Mouse (Mus musculus): ENCODE results near the gene Cnnm4. TPM values are rescaled to one million over a fixed set of nuclear protein-coding genes. Genes with fewer than 3 reads are reported as not detected.

Gene Cnnm4
- polyA plus RNA-seq, 1 experiment from 2014 or later = 9.2 TPM

DNA sequence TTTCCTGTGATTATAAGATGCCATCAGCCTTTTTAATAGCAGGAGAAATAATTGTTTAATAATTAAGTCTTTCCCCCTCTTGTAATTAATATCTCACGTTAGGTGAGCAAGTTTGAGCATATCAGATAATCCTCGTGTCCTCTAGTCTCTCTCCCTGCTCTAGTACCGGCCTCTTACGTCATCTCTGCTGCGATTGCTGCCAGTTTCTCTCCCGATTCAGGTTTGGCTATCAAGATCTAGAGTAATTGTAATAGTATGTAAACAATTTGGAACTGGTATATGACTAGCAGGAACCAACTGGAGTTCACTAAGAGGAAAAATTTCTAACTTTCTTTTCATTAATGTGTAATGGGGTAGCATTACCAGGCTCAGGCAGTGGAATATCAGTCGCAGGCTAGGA, 13.7 kb downstream of the Cnnm4 start:
- no peak overlapping the region for H3K4me3 ChIP-seq (replicated peaks; ENCODE audit: low read length)
- no peaks in the 10 kb centered on the region for H3K27me3 ChIP-seq (ENCODE audit: control insufficient read depth, insufficient read depth, low read length)
- 77% methylated on average over 7 of the region's 7 CpGs for WGBS
- no peak for ATAC-seq (ENCODE audit: low FRiP score)
- H3K27ac ChIP-seq = no peak overlapping the region
- DNase-seq (ENCODE audit: low spot score) = no peak
- H3K36me3 ChIP-seq (replicated peaks; ENCODE audit: control insufficient read depth, insufficient read depth) = no peaks in the 10 kb centered on the region
- no peaks in the 10 kb centered on the region for H3K9me3 ChIP-seq (ENCODE audit: control insufficient read depth, low read length)
- no peak overlapping the region for H3K9ac ChIP-seq
- no peak overlapping the region for H3K4me2 ChIP-seq (replicated peaks)
- no peaks in the 10 kb centered on the region for H3K4me1 ChIP-seq (replicated peaks; ENCODE audit: control insufficient read depth, insufficient read depth, low read length)

DNA sequence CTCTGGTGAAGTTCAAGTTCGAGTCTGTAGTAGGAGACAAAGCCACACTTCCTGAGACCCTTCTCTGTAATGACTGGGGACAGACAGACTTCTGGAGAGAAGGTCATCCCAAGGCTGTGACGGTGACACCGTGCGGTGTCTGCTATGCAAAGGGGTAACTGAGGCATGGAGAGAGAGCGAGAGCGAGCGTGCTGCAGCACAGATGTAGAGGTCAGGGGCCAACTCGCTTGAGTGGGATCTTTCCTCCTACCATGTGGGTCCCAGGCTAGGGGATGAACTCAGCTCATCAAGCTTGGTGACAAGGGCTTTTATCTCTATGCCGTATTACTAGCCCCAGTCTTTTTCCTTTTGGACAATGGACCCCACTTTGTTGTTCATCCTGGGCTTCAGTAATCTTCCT, 15.7 kb downstream of the Cnnm4 start:
- no peak overlapping the region for H3K4me3 ChIP-seq (replicated peaks; ENCODE audit: low read length)
- DNase-seq (ENCODE audit: low spot score) (no peak), ATAC-seq (ENCODE audit: low FRiP score) (no peak)
- H3K27ac ChIP-seq = no peak overlapping the region
- no peak overlapping the region for H3K9ac ChIP-seq
- H3K4me2 ChIP-seq (replicated peaks) = no peak overlapping the region
- no peaks in the 10 kb centered on the region for H3K4me1 ChIP-seq (replicated peaks; ENCODE audit: control insufficient read depth, insufficient read depth, low read length)
- H3K9me3 ChIP-seq (ENCODE audit: control insufficient read depth, low read length) = no peaks in the 10 kb centered on the region
- H3K36me3 ChIP-seq (replicated peaks; ENCODE audit: control insufficient read depth, insufficient read depth) = no peaks in the 10 kb centered on the region
- H3K27me3 ChIP-seq (ENCODE audit: control insufficient read depth, insufficient read depth, low read length) = no peaks in the 10 kb centered on the region
- 46% methylated on average over 9 of the region's 9 CpGs for WGBS

DNA sequence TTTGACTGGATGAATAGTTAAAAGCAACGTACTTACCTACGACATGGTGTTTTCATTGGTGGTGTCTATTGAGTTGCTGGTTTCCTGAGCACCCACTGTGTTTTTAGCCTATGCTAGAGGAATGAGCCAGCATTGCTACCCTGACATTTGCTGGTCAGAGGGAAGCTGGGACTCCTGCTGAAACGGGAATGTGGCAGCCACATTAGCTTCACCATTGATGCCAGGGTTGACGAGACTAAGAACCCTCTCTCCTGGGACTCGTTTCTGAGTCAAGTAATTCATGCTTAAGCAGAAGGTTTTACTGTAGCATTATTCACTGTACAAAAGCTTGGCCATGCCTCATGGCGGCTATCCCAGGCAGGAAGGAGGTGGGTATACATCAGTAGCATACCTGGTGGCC, 18.2 kb downstream of the Cnnm4 start:
- Histone ChIP-seq H3K9me3 (ENCODE audit: control insufficient read depth, low read length) (no peaks in the 10 kb centered on the region), H3K4me3 (replicated peaks; ENCODE audit: low read length) (no peak overlapping the region), H3K27me3 (ENCODE audit: control insufficient read depth, insufficient read depth, low read length) (no peaks in the 10 kb centered on the region), H3K9ac (no peak overlapping the region), H3K36me3 (replicated peaks; ENCODE audit: control insufficient read depth, insufficient read depth) (no peaks in the 10 kb centered on the region), H3K27ac (no peak overlapping the region), H3K4me1 (replicated peaks; ENCODE audit: control insufficient read depth, insufficient read depth, low read length) (no peaks in the 10 kb centered on the region), H3K4me2 (replicated peaks) (no peak overlapping the region)
- ATAC-seq (ENCODE audit: low FRiP score) (no peak), DNase-seq (ENCODE audit: low spot score) (no peak)
- 60% methylated on average over 6 of the region's 6 CpGs for WGBS

DNA sequence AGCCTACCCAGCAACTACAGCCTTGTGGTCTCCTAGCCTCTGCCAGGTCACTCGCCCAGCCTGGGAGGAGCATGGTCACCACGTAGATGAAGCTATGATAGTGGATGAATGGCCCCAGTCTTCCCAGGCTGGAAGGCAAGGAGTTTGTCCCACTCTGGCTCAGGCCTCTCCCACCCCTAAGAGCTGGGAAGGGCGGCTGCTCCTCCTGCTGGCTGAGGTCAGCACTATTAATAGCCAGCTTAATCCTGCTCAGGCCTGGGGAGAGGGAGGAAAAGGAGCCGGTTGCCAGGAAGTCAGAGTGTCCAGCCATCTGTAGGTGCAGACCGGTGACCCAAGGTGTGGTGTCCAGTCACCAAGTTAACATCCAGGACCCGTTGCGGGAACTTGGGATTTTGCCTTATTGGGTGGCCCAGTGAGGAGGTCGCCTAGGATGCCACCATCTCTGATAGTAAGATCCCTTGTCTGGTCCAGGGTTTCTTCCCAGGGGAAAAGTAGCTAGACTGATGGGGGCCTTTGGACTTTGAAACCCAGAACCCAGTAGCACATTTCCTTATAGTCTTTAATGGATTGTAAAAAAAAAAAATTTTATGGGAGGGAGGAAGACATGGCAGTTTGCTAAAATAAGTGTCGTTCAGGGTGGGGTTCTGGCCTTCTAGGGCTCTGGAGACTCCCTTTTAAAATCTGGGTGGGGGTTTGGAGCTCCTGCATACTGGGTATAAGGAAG, 21.2 kb downstream of the Cnnm4 start:
- no peaks in the 10 kb centered on the region for H3K9me3 ChIP-seq (ENCODE audit: control insufficient read depth, low read length)
- no peaks in the 10 kb centered on the region for H3K36me3 ChIP-seq (replicated peaks; ENCODE audit: control insufficient read depth, insufficient read depth)
- H3K27ac ChIP-seq = no peak overlapping the region
- H3K9ac ChIP-seq = no peak overlapping the region
- H3K4me3 ChIP-seq (replicated peaks; ENCODE audit: low read length) = no peak overlapping the region
- H3K4me2 ChIP-seq (replicated peaks) = no peak overlapping the region
- 54% methylated on average over 9 of the region's 9 CpGs for WGBS
- no peak for DNase-seq (ENCODE audit: low spot score)
- H3K27me3 ChIP-seq (ENCODE audit: control insufficient read depth, insufficient read depth, low read length) = no peaks in the 10 kb centered on the region
- peak; percentile 73; the same call in 1 of the 2 replicates for ATAC-seq (ENCODE audit: low FRiP score)
- H3K4me1 ChIP-seq (replicated peaks; ENCODE audit: control insufficient read depth, insufficient read depth, low read length) = no peaks in the 10 kb centered on the region

DNA sequence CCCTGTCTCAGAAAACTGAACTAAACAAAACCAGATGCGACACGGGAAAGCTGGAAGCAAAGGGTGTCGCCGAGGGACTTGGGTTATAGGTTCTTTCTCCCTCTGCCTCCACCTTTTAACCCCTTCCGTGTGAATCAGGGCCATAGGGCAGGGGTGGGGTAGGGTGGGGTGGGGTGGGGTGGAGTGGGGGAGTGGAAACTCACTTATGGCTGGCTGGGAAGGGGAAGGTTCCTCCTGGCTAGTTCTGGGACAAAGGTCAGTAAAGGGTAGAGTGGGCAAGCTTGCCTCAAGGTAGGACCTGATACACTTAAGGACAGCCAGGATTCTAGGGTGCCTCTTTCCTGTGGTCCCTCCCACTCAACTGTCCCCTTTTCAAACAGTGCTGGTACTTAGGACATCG, 21.9 kb downstream of the Cnnm4 start:
- H3K27me3 ChIP-seq (ENCODE audit: control insufficient read depth, insufficient read depth, low read length) = no peaks in the 10 kb centered on the region
- ATAC-seq (ENCODE audit: low FRiP score) (no peak), DNase-seq (ENCODE audit: low spot score) (no peak)
- no peak overlapping the region for H3K4me3 ChIP-seq (replicated peaks; ENCODE audit: low read length)
- no peaks in the 10 kb centered on the region for H3K9me3 ChIP-seq (ENCODE audit: control insufficient read depth, low read length)
- 84% methylated on average over 6 of the region's 6 CpGs for WGBS
- no peak overlapping the region for H3K4me2 ChIP-seq (replicated peaks)
- 0 out of 2 replicates have a peak, but pooled peaks cover 2% of the 10 kb centered on the region for H3K36me3 ChIP-seq (replicated peaks; ENCODE audit: control insufficient read depth, insufficient read depth)
- no peak overlapping the region for H3K9ac ChIP-seq
- no peak overlapping the region for H3K27ac ChIP-seq
- H3K4me1 ChIP-seq (replicated peaks; ENCODE audit: control insufficient read depth, insufficient read depth, low read length) = no peaks in the 10 kb centered on the region

DNA sequence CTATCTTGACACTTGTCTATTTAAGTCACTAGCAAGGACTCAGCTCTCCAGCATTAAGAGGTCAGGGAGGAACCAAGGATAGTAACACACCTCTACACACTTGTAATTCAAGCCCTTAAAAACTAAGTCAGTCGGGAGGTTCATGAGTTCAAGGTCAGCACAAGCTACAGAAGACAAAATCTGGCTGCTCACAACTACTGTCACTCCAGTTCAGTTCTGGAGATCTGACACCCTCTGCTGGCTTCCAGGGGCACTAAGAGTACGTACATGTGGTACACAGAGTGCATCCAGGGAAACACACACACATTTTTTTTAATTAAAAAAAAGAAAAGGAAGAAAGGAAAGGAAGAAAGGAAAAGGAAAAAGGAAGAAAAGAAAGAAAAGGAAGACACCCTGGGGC, 25.3 kb downstream of the Cnnm4 start:
- H3K27me3 ChIP-seq (ENCODE audit: control insufficient read depth, insufficient read depth, low read length) = no peaks in the 10 kb centered on the region
- no peak for ATAC-seq (ENCODE audit: low FRiP score)
- 69% methylated on average over 2 of the region's 2 CpGs for WGBS

DNA sequence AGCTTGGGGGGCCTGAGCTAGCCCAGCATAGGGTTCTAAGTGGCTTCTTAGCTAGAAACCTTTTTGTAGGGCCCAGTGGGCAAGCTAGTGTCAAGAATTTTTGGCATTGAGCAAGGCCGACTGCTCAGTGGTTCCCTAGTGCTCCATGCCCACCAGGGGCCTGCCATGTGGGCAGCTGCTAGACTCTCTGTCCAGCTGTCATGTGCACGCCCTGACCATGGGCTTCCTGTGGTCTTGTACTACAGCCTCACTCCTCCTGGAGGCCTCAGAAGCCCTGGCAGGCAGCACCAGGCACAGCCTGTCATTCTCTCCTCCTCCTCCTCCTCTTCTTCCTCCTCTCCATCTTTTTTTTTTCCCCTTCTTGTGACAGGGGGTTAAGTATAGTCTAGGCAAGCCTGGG, 25.9 kb downstream of the Cnnm4 start:
- Histone ChIP-seq H3K9ac (no peak overlapping the region), H3K27me3 (ENCODE audit: control insufficient read depth, insufficient read depth, low read length) (no peaks in the 10 kb centered on the region), H3K36me3 (replicated peaks; ENCODE audit: control insufficient read depth, insufficient read depth) (peaks cover 16% of the 10 kb centered on the region; the same call in 1 of the 2 replicates), H3K4me2 (replicated peaks) (no peak overlapping the region), H3K4me1 (replicated peaks; ENCODE audit: control insufficient read depth, insufficient read depth, low read length) (no peaks in the 10 kb centered on the region), H3K9me3 (ENCODE audit: control insufficient read depth, low read length) (no peaks in the 10 kb centered on the region), H3K27ac (no peak overlapping the region), H3K4me3 (replicated peaks; ENCODE audit: low read length) (no peak overlapping the region)
- no peak for DNase-seq (ENCODE audit: low spot score)
- 63% methylated on average over 2 of the region's 2 CpGs for WGBS
- no peak for ATAC-seq (ENCODE audit: low FRiP score)

More for the DNA sequence above, 25.3 kb downstream of the Cnnm4 start:
- no peak overlapping the region for H3K4me3 ChIP-seq (replicated peaks; ENCODE audit: low read length)
- no peaks in the 10 kb centered on the region for H3K9me3 ChIP-seq (ENCODE audit: control insufficient read depth, low read length)
- no peak overlapping the region for H3K9ac ChIP-seq
- no peak for DNase-seq (ENCODE audit: low spot score)
- H3K4me1 ChIP-seq (replicated peaks; ENCODE audit: control insufficient read depth, insufficient read depth, low read length) = no peaks in the 10 kb centered on the region
- peaks cover 16% of the 10 kb centered on the region; the same call in 1 of the 2 replicates for H3K36me3 ChIP-seq (replicated peaks; ENCODE audit: control insufficient read depth, insufficient read depth)
- H3K27ac ChIP-seq = no peak overlapping the region
- H3K4me2 ChIP-seq (replicated peaks) = no peak overlapping the region

DNA sequence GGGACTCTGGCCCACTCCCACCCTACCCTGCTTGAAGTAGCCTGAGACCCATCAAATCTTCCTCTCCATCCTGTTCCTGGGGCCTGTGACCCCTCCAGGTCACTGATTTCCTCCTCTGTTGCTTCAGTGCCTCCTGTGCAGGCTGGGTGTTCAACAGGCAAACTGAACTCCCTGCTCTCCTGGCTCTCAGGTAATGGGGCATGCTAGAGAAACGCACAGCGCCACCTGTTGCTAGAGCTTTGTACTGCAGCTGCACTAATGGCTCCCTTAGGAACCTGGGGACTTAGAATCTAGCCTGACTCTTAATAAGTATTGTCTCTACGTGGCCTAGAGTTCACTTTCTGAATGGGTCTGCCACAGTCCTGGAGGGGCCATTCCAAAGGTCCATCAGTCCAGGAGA, 29.8 kb downstream of the Cnnm4 start:
- no peaks in the 10 kb centered on the region for H3K27me3 ChIP-seq (ENCODE audit: control insufficient read depth, insufficient read depth, low read length)
- H3K9me3 ChIP-seq (ENCODE audit: control insufficient read depth, low read length) = no peaks in the 10 kb centered on the region
- no peak overlapping the region for H3K4me3 ChIP-seq (replicated peaks; ENCODE audit: low read length)
- peaks cover 17% of the 10 kb centered on the region for H3K36me3 ChIP-seq (replicated peaks; ENCODE audit: control insufficient read depth, insufficient read depth)
- no peak overlapping the region for H3K9ac ChIP-seq
- ATAC-seq (ENCODE audit: low FRiP score) (no peak), DNase-seq (ENCODE audit: low spot score) (peak; percentile 92)
- H3K4me1 ChIP-seq (replicated peaks; ENCODE audit: control insufficient read depth, insufficient read depth, low read length) = no peaks in the 10 kb centered on the region
- no peak overlapping the region for H3K27ac ChIP-seq
- WGBS = 5% methylated on average over 3 of the region's 3 CpGs
- H3K4me2 ChIP-seq (replicated peaks) = no peak overlapping the region

DNA sequence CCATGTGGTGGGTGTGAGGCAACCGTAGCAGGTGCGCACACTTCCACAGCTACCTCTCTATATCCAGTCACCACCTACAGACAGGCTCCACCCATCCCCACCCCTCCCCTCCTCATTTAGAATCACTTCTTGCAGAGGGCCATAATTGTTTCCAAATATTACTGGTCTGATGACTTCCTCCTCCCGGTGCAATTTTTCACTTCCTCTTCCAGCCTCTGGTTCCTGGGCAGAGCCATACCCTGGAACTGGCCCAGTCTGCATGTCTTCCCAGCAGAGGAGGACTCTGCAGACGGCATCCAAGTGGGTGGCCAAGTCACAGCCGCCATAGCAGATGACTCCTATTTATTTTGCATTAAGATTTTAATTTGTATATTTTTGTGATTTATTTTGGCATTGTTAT, 36.8 kb downstream of the Cnnm4 start:
- no peak for DNase-seq (ENCODE audit: low spot score)
- 92% methylated on average over 5 of the region's 5 CpGs for WGBS
- ATAC-seq (ENCODE audit: low FRiP score) = no peak

More for the DNA sequence above, 36.8 kb downstream of the Cnnm4 start:
- Histone ChIP-seq H3K27me3 (ENCODE audit: control insufficient read depth, insufficient read depth, low read length) (no peaks in the 10 kb centered on the region), H3K27ac (no peak overlapping the region), H3K4me3 (replicated peaks; ENCODE audit: low read length) (no peak overlapping the region), H3K9me3 (ENCODE audit: control insufficient read depth, low read length) (no peaks in the 10 kb centered on the region), H3K36me3 (replicated peaks; ENCODE audit: control insufficient read depth, insufficient read depth) (peaks cover 10% of the 10 kb centered on the region; the same call in 1 of the 2 replicates), H3K4me2 (replicated peaks) (no peak overlapping the region), H3K9ac (no peak overlapping the region), H3K4me1 (replicated peaks; ENCODE audit: control insufficient read depth, insufficient read depth, low read length) (peaks cover 5% of the 10 kb centered on the region)

Measured in hindbrain, embryonic 14.5 days (tissue).